Mouse (Mus musculus) kidney, adult 2 months (tissue): ENCODE measurements around the gene Nsf.

Experiments used
- CTCF ChIP-seq: fragments of 200-500 bp; conservative IDR thresholded peaks from 2 replicates; pipeline ENCODE4 v1.5.1; 2011; ENCODE audit warnings: low read depth, mild to moderate bottlenecking, control low read depth, low read length, moderate library complexity, mixed read lengths; ENCODE audit not compliant: insufficient read depth, insufficient read length
- POLR2A ChIP-seq: fragments of 200-500 bp; IDR thresholded peaks from one replicate; pipeline ENCODE4 v1.6.1; 2011; ENCODE audit warnings: low read depth, low read length, control low read depth

DNA sequence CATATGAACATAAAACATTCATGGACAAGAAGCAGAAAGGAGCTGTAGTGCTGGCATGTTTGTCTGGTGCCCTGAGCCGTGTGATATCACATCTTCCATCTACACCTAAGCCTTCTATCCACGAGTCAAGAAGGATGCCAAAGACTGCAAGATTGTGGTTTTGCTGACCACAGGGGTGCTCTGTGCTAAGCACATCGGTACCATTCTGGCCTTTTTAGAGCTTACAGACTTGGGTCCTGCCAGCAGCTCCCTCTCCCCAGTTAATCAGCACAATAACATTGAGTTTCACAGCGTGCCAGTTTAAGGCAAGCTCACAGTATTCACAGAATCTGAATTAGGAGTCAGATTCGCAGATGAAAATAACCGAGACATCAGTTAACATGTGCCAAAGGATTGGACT, 75.4 kb downstream of the Nsf start:
- TF ChIP-seq POLR2A (no peak), CTCF (no peak)
